Comparison of ENCODE assay signal across 15 mouse cellular contexts in the genomic region with DNA sequence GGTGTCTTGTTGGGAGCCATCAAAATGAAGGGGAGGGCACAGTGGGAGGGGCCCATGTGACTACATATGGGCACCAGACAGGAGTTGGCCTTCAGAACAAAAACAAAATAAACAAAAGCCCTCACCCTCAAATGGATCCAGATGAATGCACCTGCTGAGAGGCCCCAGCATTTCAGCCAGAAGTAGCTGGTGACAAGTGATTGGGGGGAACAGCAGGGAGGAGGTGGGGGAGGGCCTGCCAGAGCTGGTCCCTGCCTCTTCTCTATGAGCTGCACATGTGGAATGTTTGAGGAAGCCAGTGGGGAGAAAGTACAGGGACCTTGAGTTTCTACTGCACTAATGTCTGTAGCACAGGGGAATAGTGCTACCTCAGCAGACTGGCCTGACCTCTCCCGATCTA.
A peak's percentile ranks its signal among the peaks of the same experiment; 100 is the strongest.
DNase-seq lines count a peak whose midpoint lies in the region; ATAC-seq lines count a peak whose summit lies in the region.
"Had no signal": no experiment of that assay in that cellular context is flagged by ENCODE, and none has a peak within 500 bp of the region (broad histone marks: within the 10 kb centered on the region; RNA-seq: fewer than 3 reads in every experiment).

No protein-coding gene starts in this region.

- H3K36me3 ChIP-seq in kidney, embryonic 14.5 days (ENCODE audit: control insufficient read depth, insufficient read depth, low read length): no peaks in the 10 kb centered on the region
- no peaks in the 10 kb centered on the region for H3K36me3 ChIP-seq in forebrain, embryonic 13.5 days (ENCODE audit: poor library complexity, severe bottlenecking)
- H3K36me3 ChIP-seq: heart, embryonic 13.5 days; midbrain, embryonic 15.5 days had no signal

- H3K4me1 ChIP-seq in kidney, embryonic 14.5 days (ENCODE audit: control insufficient read depth, insufficient read depth, low read length): no peaks in the 10 kb centered on the region
- peaks cover 11% of the 10 kb centered on the region for H3K4me1 ChIP-seq in forebrain, embryonic 13.5 days
- H3K4me1 ChIP-seq: midbrain, embryonic 15.5 days had no signal

- H3K4me3 ChIP-seq in kidney, embryonic 14.5 days (ENCODE audit: low read length): no peak overlapping the region
- H3K4me3 ChIP-seq in forebrain, embryonic 13.5 days: no peak overlapping the region
- H3K4me3 ChIP-seq: heart, embryonic 13.5 days; left cerebral cortex, adult 2 months; midbrain, embryonic 15.5 days had no signal

- peak; percentile 73 for ATAC-seq in kidney, embryonic 14.5 days (ENCODE audit: low FRiP score, low TSS enrichment)
- peak; percentile 45; the same call in 1 of the 2 replicates for ATAC-seq in forebrain, embryonic 13.5 days
- ATAC-seq: midbrain, embryonic 15.5 days had no signal

- no peak for DNase-seq in kidney, adult 11 months
- DNase-seq in retina, postnatal 1 day: peak; percentile 7
- DNase-seq in retina, embryonic 14.5 days (ENCODE audit: low spot score): no peak
- no peak for DNase-seq in adrenal gland, postnatal 25 days
- no peak for DNase-seq in frontal cortex, postnatal 36 days (ENCODE audit: low spot score in 2 of 2)
- DNase-seq: cerebellum, adult 9-10 months; liver; lung, postnatal 10 days; right cerebral cortex, postnatal 25 days; thymus, postnatal 14 days had no signal

- 81% methylated on average over 1 of the region's 1 CpGs for WGBS in kidney, embryonic 14.5 days
- WGBS in forebrain, embryonic 13.5 days: 93% methylated on average over 1 of the region's 1 CpGs

- H3K27me3 ChIP-seq in kidney, embryonic 14.5 days (ENCODE audit: control insufficient read depth, insufficient read depth, low read length): no peaks in the 10 kb centered on the region
- no peaks in the 10 kb centered on the region for H3K27me3 ChIP-seq in forebrain, embryonic 13.5 days
- H3K27me3 ChIP-seq: heart, embryonic 13.5 days; midbrain, embryonic 15.5 days had no signal

- H3K9ac ChIP-seq in kidney, embryonic 14.5 days (ENCODE audit: low read depth, low read length): no peak overlapping the region
- no peak overlapping the region for H3K9ac ChIP-seq in forebrain, embryonic 13.5 days
- H3K9ac ChIP-seq: heart, embryonic 13.5 days; midbrain, embryonic 15.5 days had no signal

- H3K4me2 ChIP-seq in kidney, embryonic 14.5 days (replicated peaks; ENCODE audit: low read depth, low read length): no peak overlapping the region
- no peak overlapping the region for H3K4me2 ChIP-seq in forebrain, embryonic 13.5 days
- H3K4me2 ChIP-seq: heart, embryonic 13.5 days; midbrain, embryonic 15.5 days had no signal

- peaks cover 3% of the 10 kb centered on the region for H3K9me3 ChIP-seq in kidney, embryonic 14.5 days (ENCODE audit: control insufficient read depth, low read length)
- H3K9me3 ChIP-seq in forebrain, embryonic 13.5 days (replicated peaks): no peaks in the 10 kb centered on the region
- H3K9me3 ChIP-seq: heart, embryonic 13.5 days; midbrain, embryonic 15.5 days had no signal

- no peak overlapping the region for H3K27ac ChIP-seq in kidney, embryonic 14.5 days (ENCODE audit: low read depth, low read length)
- H3K27ac ChIP-seq in forebrain, embryonic 13.5 days: no peak overlapping the region
- H3K27ac ChIP-seq: heart, embryonic 13.5 days; left cerebral cortex, adult 2 months; midbrain, embryonic 15.5 days had no signal
